Mouse (Mus musculus): ENCODE results near the gene Mrgpra6. TPM values are rescaled to one million over a fixed set of nuclear protein-coding genes. Genes with fewer than 3 reads are reported as not detected.

The Mrgpra6 gene
- polyA plus RNA-seq (2012; ENCODE audit: low replicate concordance): not detected in 2 replicates

GRCm38 (mm10) chr7:47204830-47205229 lies at the start of gene Mrgpra6:
Mrgpra6 (minus strand) TSS chr7:47204920.

GRCm38 (mm10) chr7:47252770-47253169 lies 48.0 kb upstream of the Mrgpra6 start, which contains the start of gene Mrgpra9:
Mrgpra9 (minus strand) TSS chr7:47252848.

Other genes starting within 250 kb of the Mrgpra6 start
- 0.37 and 0.39 TPM in 2 replicates for gene Uevld, start 246.4 kb downstream of the Mrgpra6 start, polyA plus RNA-seq (2012; ENCODE audit: low replicate concordance)
- gene Gm9999, start 221.3 kb downstream of the Mrgpra6 start, polyA plus RNA-seq (2012; ENCODE audit: low replicate concordance): not detected in 2 replicates
- gene Spty2d1, start 196.5 kb downstream of the Mrgpra6 start, polyA plus RNA-seq (2012; ENCODE audit: low replicate concordance): 8.2 and 10.0 TPM in 2 replicates
- 25.1 and 30.7 TPM in 2 replicates for gene Tmem86a, start 154.3 kb downstream of the Mrgpra6 start, polyA plus RNA-seq (2012; ENCODE audit: low replicate concordance)
- 0.94 and 2.1 TPM in 2 replicates for gene Ptpn5, start 71.2 kb downstream of the Mrgpra6 start, polyA plus RNA-seq (2012; ENCODE audit: low replicate concordance)
- not detected in 2 replicates for gene Mrgpra9, start 47.9 kb upstream of the Mrgpra6 start, polyA plus RNA-seq (2012; ENCODE audit: low replicate concordance)
- gene Mrgpra1, start 149.3 kb upstream of the Mrgpra6 start, polyA plus RNA-seq (2012; ENCODE audit: low replicate concordance): not detected in 2 replicates
- 0.13 TPM in 1 of 2 replicates, not detected in the other for gene Mrgpra2a, start 247.2 kb upstream of the Mrgpra6 start, polyA plus RNA-seq (2012; ENCODE audit: low replicate concordance)

Data from hematopoietic multipotent progenitor cell, adult 10-12 weeks (in vitro differentiated cells).